Mouse (Mus musculus) olfactory bulb, adult 2 months (tissue): ENCODE results near the gene Gm5141.
"Not testable (repeated sequence)": the region's sequence is repeated elsewhere in the genome, so short reads cannot be mapped to it uniquely, and the experiment has no call there.

Experiments used
- CTCF ChIP-seq: fragments of 200-500 bp; IDR thresholded peaks from 2 replicates; pipeline ENCODE4 v1.5.1; 2012; ENCODE audit warnings: low read depth, mild to moderate bottlenecking, low read length, moderate library complexity; ENCODE audit not compliant: insufficient read depth
- POLR2A ChIP-seq: fragments of 200-500 bp; IDR thresholded peaks from 2 replicates; pipeline ENCODE4 v1.6.1; 2012; ENCODE audit warnings: mild to moderate bottlenecking, low read depth, low read length, moderate library complexity; ENCODE audit not compliant: insufficient read depth

DNA sequence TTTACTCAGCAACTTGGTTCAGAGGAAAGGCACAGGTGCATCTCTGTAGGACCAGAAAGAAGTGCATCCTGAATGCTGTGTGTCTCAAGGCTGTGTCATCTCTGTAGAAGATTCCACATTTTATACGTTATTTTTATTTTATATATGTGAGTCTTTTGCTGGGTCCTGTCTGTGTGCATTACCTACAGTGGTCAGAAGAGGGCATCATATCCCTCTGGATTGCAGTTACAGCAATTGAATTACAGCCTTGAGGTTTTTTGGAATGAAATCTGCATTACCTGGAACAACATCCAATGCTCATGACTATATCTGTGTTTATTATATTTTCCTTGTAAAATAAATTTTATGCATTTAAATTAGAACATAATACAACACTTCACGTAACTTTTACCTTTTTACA lies 21.8 kb downstream of the Gm5141 start:
- not testable (repeated sequence) for TF ChIP-seq POLR2A, CTCF
